In genomic region chr2:153142620-153143199, GRCm38 (mm10) we compare ENCODE assay signal across 10 mouse cellular contexts. TPM values are rescaled to one million over a fixed set of nuclear protein-coding genes. Genes with fewer than 3 reads are reported as not detected.
A peak's percentile ranks its signal among the peaks of the same experiment; 100 is the strongest.
DNase-seq lines count a peak whose midpoint lies in the region; ATAC-seq and TF ChIP-seq lines count a peak whose summit lies in the region.
"Had no signal": no experiment of that assay in that cellular context is flagged by ENCODE, and none has a peak within 500 bp of the region (broad histone marks: within the 10 kb centered on the region; RNA-seq: fewer than 3 reads in every experiment).

No protein-coding gene starts in this region.

- H3K4me1 ChIP-seq in ES-E14 (ENCODE audit: control insufficient read depth in 2 of 2, insufficient read depth in 2 of 2, low read length in 2 of 2, poor library complexity in 1 of 2), result peaks cover 0 to 5% of the 10 kb centered on the region in 2 experiments; a peak in 1 of 4 replicates
- H3K4me1 ChIP-seq in forebrain, embryonic 15.5 days, result peaks cover 11% of the 10 kb centered on the region
- H3K4me1 ChIP-seq in stomach, postnatal 0 days (replicated peaks; ENCODE audit: control insufficient read depth, insufficient read depth), result no peaks in the 10 kb centered on the region

- peaks cover 5% of the 10 kb centered on the region; the same call in 1 of the 2 replicates for H3K27me3 ChIP-seq in forebrain, embryonic 15.5 days
- no peaks in the 10 kb centered on the region for H3K27me3 ChIP-seq in stomach, postnatal 0 days (ENCODE audit: control insufficient read depth, insufficient read depth, low read length)

- H3K36me3 ChIP-seq in ES-E14 (ENCODE audit: control insufficient read depth, insufficient read depth, low read length, poor library complexity, severe bottlenecking), result peaks cover 11% of the 10 kb centered on the region
- no peaks in the 10 kb centered on the region for H3K36me3 ChIP-seq in forebrain, embryonic 15.5 days
- no peaks in the 10 kb centered on the region for H3K36me3 ChIP-seq in stomach, postnatal 0 days (ENCODE audit: control insufficient read depth, insufficient read depth, low read length)
- H3K36me3 ChIP-seq: embryonic facial prominence, embryonic 15.5 days; midbrain, embryonic 12.5 days had no signal

- DNase-seq in layer of hippocampus, adult 11-12 months (ENCODE audit: low spot score), result peak; percentile 60
- no peak for DNase-seq in layer of hippocampus, adult 9-11 months
- DNase-seq in ES-E14 (ENCODE audit: low read depth, low spot score), result peak; percentile 45
- peak; percentile 58 for DNase-seq in kidney, postnatal 14 days
- peak; percentile 75 for DNase-seq in lung, postnatal 36 days
- DNase-seq in stomach, postnatal 0 days (ENCODE audit: low spot score), result peak; percentile 52

- no peak overlapping the region for H3K4me2 ChIP-seq in forebrain, embryonic 15.5 days (replicated peaks)
- H3K4me2 ChIP-seq in stomach, postnatal 0 days (replicated peaks; ENCODE audit: low read depth), result no peak overlapping the region
- H3K4me2 ChIP-seq: embryonic facial prominence, embryonic 15.5 days; midbrain, embryonic 12.5 days had no signal

- no peak overlapping the region for H3K9ac ChIP-seq in ES-E14 (ENCODE audit: insufficient read depth, low read depth, low read length, poor library complexity, severe bottlenecking)
- H3K9ac ChIP-seq in forebrain, embryonic 15.5 days (replicated peaks), result 0 out of 2 replicates have a peak overlapping the region, but pooled peaks have one; percentile 19
- H3K9ac ChIP-seq in stomach, postnatal 0 days (ENCODE audit: low read length), result no peak overlapping the region
- H3K9ac ChIP-seq: embryonic facial prominence, embryonic 15.5 days; midbrain, embryonic 12.5 days had no signal

- in situ Hi-C loops in ES-E14 (cut with MboI; ENCODE audit: low sequenced_read_pairs in 2 of 2, unreplicated experiment in 2 of 2), result loop anchor here (10.0 to 25.0 kb wide), 2 partner anchors 228 to 230 kb away; partner anchors contain the start of gene Mylk2 (in 2 of the 2)

- TF ChIP-seq EP300 in stomach, postnatal 0 days (optimal IDR thresholded peaks at IDR 0.05), result no peak

- no peaks in the 10 kb centered on the region for H3K9me3 ChIP-seq in ES-E14 (ENCODE audit: control insufficient read depth, insufficient read depth, low read depth, low read length)
- H3K9me3 ChIP-seq in forebrain, embryonic 15.5 days, result no peaks in the 10 kb centered on the region
- no peaks in the 10 kb centered on the region for H3K9me3 ChIP-seq in stomach, postnatal 0 days (ENCODE audit: control insufficient read depth, low read length)
- H3K9me3 ChIP-seq: embryonic facial prominence, embryonic 15.5 days; midbrain, embryonic 12.5 days had no signal

- TF ChIP-seq CTCF in stomach, postnatal 0 days (IDR thresholded peaks at IDR 0.05; ENCODE audit: low read depth), result peak; percentile 84

- 30% methylated on average over 10 of the region's 10 CpGs for WGBS in forebrain, embryonic 15.5 days
- WGBS in stomach, postnatal 0 days, result 22% methylated on average over 10 of the region's 10 CpGs

- no peak overlapping the region for H3K27ac ChIP-seq in ES-E14 (ENCODE audit: insufficient read depth, low read depth, low read length, poor library complexity, severe bottlenecking)
- H3K27ac ChIP-seq in forebrain, embryonic 15.5 days (replicated peaks), result no peak overlapping the region
- no peak overlapping the region for H3K27ac ChIP-seq in stomach, postnatal 0 days (replicated peaks)
- H3K27ac ChIP-seq: embryonic facial prominence, embryonic 15.5 days; midbrain, embryonic 12.5 days had no signal

- ATAC-seq in cerebellum, adult (ENCODE audit: insufficient number of reproducible peaks, low FRiP score, low TSS enrichment), result 0 out of 2 replicates have a peak, but pooled peaks have one; percentile 22
- ATAC-seq in forebrain, embryonic 15.5 days (replicated peaks), result no peak
- ATAC-seq in stomach, postnatal 0 days (ENCODE audit: low FRiP score, low TSS enrichment), result no peak

- no peak overlapping the region for H3K4me3 ChIP-seq in ES-E14 (ENCODE audit: insufficient read depth in 1 of 2, low read depth in 1 of 2, low read length in 2 of 2, poor library complexity in 1 of 2, severe bottlenecking in 1 of 2)
- no peak overlapping the region for H3K4me3 ChIP-seq in forebrain, embryonic 15.5 days
- H3K4me3 ChIP-seq in stomach, postnatal 0 days (ENCODE audit: low read depth, low read length), result no peak overlapping the region
- H3K4me3 ChIP-seq: embryonic facial prominence, embryonic 15.5 days; midbrain, embryonic 12.5 days had no signal

TF ChIP-seq in ES-E14, 5 proteins besides CTCF, POLR2A, EP300 and RAD21:
- no peak for TF ChIP-seq MAFK (IDR thresholded peaks at IDR 0.05; ENCODE audit: insufficient read depth, low read depth, low read length)
- no peak for TF ChIP-seq ZNF384 (IDR thresholded peaks at IDR 0.05; ENCODE audit: low read depth, low read length)
- no peak for TF ChIP-seq ZC3H11A (IDR thresholded peaks at IDR 0.05; ENCODE audit: borderline replicate concordance, low read depth, low read length)
- TF ChIP-seq HCFC1 (IDR thresholded peaks at IDR 0.05; ENCODE audit: borderline replicate concordance, insufficient read depth, low read length), result no peak
- no peak for TF ChIP-seq CHD2 (IDR thresholded peaks at IDR 0.05; ENCODE audit: low read depth, low read length)
TF ChIP-seq in ES-E14: peak in this region for 0.

RNA-seq across cellular contexts. Expression of gene Tm9sf4, which starts 18.4 kb away (rescaled TPM):
- total RNA-seq in ES-E14 (2012; rRNA removed), result 62.8 and 108 TPM in 2 replicates
- polyA plus RNA-seq in forebrain, embryonic 15.5 days (2015; fragmentation: Nextera tagmentation; extraction: Ambion mirVana), result 70.0 and 71.9 TPM in 2 replicates
- polyA plus RNA-seq in stomach, postnatal 0 days (2015; fragmentation: Nextera tagmentation; extraction: Ambion mirVana), result 44.0 and 45.6 TPM in 2 replicates

RNA-seq across cellular contexts. Expression of gene Hck, which starts 34.4 kb away (rescaled TPM):
- 29.3 and 60.8 TPM in 2 replicates for total RNA-seq in ES-E14 (2012; rRNA removed)
- polyA plus RNA-seq in forebrain, embryonic 15.5 days (2015; fragmentation: Nextera tagmentation; extraction: Ambion mirVana), result 1.2 and 1.4 TPM in 2 replicates
- polyA plus RNA-seq in stomach, postnatal 0 days (2015; fragmentation: Nextera tagmentation; extraction: Ambion mirVana), result 3.2 and 3.6 TPM in 2 replicates
